Mouse (Mus musculus): ENCODE measurements around the gene Mbtps2.
A peak's percentile ranks its signal among the peaks of the same experiment; 100 is the strongest.

Gene Mbtps2

DNA sequence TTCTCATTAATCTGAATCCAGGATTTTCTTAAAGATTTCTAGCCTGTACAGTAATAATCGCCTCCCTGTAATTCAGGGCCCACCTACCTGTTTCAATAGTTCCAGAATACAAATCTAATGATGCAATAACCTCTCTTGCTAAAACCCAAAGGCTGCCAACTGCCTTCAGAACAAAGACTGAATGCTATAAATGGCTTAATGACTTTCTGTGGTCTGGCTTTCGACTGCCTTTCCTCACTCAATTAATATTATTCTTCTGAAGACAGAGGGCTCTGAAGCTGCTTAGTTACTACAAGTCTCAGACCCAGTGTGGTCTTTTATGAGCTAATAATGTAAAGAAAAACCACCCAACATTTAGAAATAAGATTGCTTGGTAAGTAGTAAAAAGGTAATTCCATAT, 96.6 kb downstream of the Mbtps2 start:
- DNase-seq (ENCODE audit: low spot score in 2 of 2) = no peak

DNA sequence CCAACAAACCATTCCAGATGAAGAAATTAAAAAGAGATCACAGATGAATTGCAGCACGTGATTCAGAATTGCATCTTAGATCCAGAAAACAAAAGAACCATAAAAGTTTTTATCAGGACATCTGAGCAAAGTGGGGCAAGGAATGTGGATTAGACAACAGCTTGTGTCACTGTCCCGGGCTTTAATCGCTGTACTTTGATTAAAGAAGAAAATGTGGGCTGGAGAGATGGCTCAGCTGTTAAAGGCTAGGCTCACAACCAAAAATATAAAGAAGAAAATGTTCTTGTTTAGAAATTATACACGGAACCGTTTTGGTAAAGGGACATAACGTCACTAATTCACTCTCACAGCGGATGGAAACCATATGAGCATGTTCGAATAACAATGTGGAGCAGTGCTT, 98.5 kb downstream of the Mbtps2 start:
- no peak for DNase-seq (ENCODE audit: low spot score in 2 of 2)

DNA sequence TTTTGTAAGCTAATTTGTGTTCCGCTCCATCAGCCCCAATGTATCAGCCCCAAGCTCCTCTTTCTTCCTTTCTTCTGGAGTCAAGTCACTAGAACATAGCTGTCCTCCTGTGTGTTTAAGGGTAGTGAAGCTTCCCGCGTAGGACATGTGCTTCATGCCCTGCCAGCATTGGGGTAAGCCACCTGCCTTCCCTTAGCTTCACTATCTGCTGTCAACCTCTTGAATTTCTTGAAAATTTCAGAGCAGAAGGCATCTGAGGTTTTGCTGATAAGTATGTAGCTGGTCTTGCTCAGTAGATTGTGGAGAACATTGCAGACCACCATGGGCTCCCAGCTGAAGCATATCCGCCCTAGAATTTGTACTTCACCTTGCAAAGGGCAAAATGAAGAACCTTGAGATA, 105.4 kb downstream of the Mbtps2 start:
- DNase-seq (ENCODE audit: low spot score in 2 of 2) = no peak

DNA sequence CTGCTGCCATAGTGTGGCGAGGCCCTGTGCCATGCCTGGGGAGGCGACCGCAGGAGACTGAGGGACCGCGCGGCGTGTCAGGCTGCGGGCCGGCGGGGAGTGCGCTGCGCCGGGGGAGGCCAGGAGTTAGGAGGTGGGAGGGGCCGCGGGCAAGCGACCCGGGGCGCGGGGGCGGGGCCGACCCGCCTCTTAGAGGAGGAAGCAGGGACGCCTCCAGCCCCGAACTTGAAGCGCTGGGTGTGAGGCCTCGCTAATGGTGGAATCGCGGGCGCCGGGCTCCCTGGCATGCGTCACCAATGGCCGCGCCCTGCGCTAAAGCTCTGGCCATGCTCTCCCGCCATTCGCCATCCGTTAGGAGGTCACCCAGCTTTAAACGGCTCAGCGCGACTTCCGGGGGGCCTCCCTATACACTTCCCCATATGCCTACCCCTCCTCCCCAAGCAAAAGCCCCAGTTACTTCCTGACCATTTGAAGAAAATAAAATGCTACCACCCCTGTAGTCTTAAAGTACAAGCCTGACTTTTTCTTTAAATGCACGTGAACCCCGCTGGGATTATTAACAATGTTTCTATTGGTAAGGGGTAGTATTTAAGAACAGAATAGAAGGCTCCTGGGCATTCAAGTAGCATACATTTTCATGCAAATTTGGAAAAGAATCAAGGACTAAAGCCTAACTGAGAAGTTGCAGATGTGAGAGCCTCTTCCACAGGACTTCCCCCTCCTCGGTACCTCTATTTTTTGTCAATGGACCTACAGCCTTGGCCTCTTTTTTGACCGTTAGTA, 106.4 kb downstream of the Mbtps2 start, which contains the start of gene Sms:
Sms (minus strand) TSS at position 344 of the 783 bp plus-strand sequence.
- peak in 1 of 2 experiments; percentile 56 for DNase-seq (ENCODE audit: low spot score in 2 of 2)

DNA sequence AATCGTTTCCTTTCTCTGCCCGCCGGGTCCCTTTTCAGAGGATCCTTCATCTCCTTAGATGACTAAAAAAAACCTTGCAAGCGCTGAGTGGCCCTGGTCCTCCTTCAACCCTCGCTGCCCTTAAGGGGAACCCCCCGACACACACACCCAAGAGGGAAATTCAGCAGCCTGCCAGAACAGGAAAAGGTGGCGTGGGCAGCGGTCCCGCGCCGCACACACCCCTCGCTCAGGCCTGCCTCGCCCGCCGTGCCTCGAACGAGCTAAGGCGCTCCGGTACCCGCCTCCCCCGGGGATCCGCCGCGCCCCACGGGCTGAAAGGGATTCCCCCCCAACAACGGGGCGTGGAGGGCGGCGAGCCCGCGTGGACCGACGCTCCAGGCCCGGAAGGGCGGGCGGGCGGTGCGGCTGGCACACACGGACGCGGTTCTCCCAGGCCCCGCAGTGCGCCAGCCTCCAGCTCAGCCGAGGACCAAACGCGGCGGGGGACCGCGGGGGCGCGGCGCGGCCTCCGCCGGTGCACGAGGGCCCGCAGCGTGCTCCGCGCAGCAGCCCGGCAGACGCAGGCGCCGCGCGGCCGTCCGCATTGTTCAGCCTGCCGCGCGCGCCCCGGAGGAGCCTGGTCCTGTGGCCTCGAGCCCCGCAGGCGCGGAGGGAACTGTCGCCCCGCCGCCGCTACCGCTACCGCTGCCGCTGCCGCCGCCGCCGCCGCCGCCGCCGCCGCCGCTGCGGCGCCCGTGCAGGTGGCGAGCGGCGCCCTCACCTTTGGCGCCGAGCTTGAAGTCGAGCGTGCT, 107.2 kb downstream of the Mbtps2 start:
- peak in 1 of 2 experiments; percentile 34 for DNase-seq (ENCODE audit: low spot score in 2 of 2)

DNA sequence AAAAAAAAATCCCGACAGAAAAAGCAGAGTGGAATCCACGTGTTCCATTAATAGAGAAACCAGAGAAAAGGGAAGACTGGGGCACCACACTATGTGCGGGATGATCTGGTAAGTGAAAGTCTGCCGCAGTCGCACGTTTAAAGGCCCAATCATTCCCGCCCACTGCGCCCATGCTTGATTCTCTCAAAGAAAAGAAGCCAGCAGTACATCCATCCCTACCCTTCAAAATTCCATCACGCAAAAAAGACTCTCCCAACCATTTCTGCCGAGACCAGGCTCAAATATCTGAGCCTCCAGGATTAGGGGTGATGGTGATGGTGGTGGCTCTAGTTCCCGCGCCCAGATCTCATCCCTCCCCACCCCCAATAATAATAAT, 107.8 kb downstream of the Mbtps2 start:
- peak in 1 of 2 experiments; percentile 1 for DNase-seq (ENCODE audit: low spot score in 2 of 2)

DNA sequence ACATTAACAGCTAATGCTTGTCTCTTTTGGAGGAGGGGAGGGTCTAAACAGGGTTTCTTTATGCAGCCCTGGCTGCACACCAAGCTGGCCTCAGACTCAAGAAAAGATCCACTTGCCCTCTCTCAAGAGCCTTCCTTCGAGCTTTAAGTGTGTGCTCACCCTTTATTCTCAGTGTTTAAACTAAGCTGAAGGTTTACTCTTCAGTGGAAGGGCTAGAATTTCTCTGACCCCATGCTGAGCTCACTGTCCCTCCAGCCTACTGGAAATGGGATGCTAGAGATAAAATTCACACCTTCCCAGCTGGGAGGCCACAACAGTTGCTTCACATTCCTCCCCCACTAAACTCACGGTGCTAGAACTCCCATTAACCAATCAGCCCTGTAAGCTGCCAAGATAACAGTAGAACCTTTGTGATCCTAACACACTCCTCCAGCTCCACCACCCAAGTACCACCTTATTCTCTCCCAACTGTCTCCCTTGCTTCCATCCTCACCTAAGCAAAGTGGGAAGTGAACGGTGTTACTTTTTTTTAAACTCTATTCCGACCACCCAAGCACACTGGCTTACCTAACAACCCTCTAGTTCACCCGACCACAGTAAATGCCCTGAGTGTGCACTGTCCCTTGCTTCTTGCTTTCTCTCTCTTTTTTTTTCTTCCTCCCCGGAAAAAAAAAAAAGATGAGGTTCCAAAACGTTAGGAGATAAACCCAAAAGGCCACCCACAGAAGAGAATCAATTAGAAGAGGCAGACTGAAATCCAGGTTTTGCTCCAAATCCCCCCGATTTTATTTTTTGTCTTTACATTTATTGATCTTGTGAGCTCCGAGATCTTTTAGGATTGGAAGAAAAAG, 108.4 kb downstream of the Mbtps2 start:
- no peak for DNase-seq (ENCODE audit: low spot score in 2 of 2)

DNA sequence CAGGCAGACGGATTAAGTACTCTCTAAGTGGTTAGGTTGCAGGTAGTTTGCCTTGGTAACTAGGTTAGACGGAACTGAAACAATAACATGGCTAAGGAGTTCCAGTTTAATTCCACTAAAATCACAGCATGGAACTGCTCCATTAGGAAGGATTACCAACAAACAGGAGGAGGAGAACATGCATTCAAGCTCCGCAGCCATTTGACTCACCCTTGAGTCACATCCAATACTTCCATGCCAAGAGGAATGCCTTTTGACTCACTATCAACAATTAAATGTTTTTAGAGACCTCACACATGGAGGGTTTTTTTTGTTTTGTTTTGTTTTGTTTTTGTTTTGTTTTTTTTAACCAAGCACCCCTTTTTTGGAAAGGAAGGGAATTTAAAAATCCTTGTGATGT, 109.7 kb downstream of the Mbtps2 start:
- DNase-seq (ENCODE audit: low spot score in 2 of 2) = no peak

DNA sequence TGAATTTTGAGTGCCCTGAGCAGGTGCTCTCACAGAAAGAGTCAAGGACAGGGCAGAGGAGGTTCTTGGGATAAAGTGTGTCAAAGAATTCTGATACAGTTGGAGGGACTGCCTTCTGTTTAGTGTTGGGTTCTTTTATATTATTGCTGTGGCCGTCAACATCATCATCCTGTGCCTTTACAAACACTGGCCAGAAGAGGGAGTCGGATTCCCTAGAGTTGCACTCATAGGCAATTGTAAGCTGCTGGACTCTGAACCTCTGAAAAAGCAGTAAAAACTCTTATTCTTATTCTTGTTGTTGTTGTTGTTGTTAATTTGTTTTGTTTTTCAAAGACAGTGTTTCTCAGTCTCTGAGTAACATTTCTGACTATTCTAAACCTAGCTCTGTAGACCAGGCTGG, 111.8 kb downstream of the Mbtps2 start:
- peak in 1 of 2 experiments; percentile 8 for DNase-seq (ENCODE audit: low spot score in 2 of 2)
